Mouse (Mus musculus) hindbrain, embryonic 12.5 days (tissue): ENCODE measurements around the gene Atp6v0a4. TPM values are rescaled to one million over a fixed set of nuclear protein-coding genes. Genes with fewer than 3 reads are reported as not detected.

Experiments
- ATAC-seq: fragments of 200-750 bp; cut with Nextera tagmentation; 2 replicates; pipeline ENCODE4 v1.8.0; 2017; ENCODE audit warnings: moderate TSS enrichment; ENCODE audit not compliant: low FRiP score
- H3K27ac ChIP-seq: fragments of 300-500 bp; sonication (generic); 2 replicates; pipeline ENCODE4 v1.5.1; 2016; ENCODE audit warnings: mild to moderate bottlenecking
- H3K27me3 ChIP-seq: fragments of 300-500 bp; sonication (generic); 2 replicates; pipeline ENCODE4 v1.6.1; 2016; ENCODE audit warnings: mild to moderate bottlenecking
- H3K36me3 ChIP-seq: fragments of 300-500 bp; sonication (generic); 2 replicates; pipeline ENCODE4 v1.6.1; 2016; ENCODE audit warnings: mild to moderate bottlenecking
- H3K4me1 ChIP-seq: fragments of 300-500 bp; sonication (generic); 2 replicates; pipeline ENCODE4 v1.6.1; 2016
- H3K4me2 ChIP-seq: fragments of 300-500 bp; sonication (generic); replicated peaks from 2 replicates; pipeline ENCODE4 v1.6.1; 2016; ENCODE audit warnings: mild to moderate bottlenecking
- H3K4me3 ChIP-seq: fragments of 300-500 bp; sonication (generic); 2 replicates; pipeline ENCODE4 v1.5.1; 2016; ENCODE audit warnings: mild to moderate bottlenecking
- H3K9ac ChIP-seq: fragments of 300-500 bp; sonication (generic); 2 replicates; pipeline ENCODE4 v1.6.1; 2016; ENCODE audit warnings: mild to moderate bottlenecking, moderate library complexity
- H3K9me3 ChIP-seq: fragments of 300-500 bp; sonication (generic); replicated peaks from 2 replicates; pipeline ENCODE4 v1.6.1; 2016; ENCODE audit warnings: mild to moderate bottlenecking
- WGBS: fragments of 180-500 bp; shearing (Covaris S2); methylation state at CpG from one replicate; pipeline ENCODE4 v1.1.7; 2016; 5-methylcytosine and 5-hydroxymethylcytosine counted together
- polyA plus RNA-seq: library from polyadenylated mRNA; unstranded; fragments of >200 nt; fragmentation: Nextera tagmentation; extraction: Ambion mirVana; gene quantifications from 2 replicates; pipeline ENCODE4 v1.2.1, GENCODE M21; 2016

The Atp6v0a4 gene
- polyA plus RNA-seq: 0.10 TPM in 1 of 2 replicates, not detected in the other

- Histone ChIP-seq H3K9me3 (no peaks in the 10 kb centered on the region), H3K27ac (no peak within 1 kb of the TSS), H3K4me3 (no peak within 1 kb of the TSS), H3K36me3 (peaks cover 35% of the 10 kb centered on the region), H3K27me3 (no peaks in the 10 kb centered on the region), H3K4me1 (peaks cover 3% of the 10 kb centered on the region; the same call in 1 of the 2 replicates), H3K9ac (no peak within 1 kb of the TSS), H3K4me2 (no peak within 1 kb of the TSS)
- no peak for ATAC-seq
- 89% methylated on average over 7 of the region's 7 CpGs for WGBS
Measured at GRCm38 (mm10) chr6:38124207-38124835, at the start of gene Atp6v0a4. Gene Atp6v0a4, minus strand, starts transcription at chr6:38124586.

DNA sequence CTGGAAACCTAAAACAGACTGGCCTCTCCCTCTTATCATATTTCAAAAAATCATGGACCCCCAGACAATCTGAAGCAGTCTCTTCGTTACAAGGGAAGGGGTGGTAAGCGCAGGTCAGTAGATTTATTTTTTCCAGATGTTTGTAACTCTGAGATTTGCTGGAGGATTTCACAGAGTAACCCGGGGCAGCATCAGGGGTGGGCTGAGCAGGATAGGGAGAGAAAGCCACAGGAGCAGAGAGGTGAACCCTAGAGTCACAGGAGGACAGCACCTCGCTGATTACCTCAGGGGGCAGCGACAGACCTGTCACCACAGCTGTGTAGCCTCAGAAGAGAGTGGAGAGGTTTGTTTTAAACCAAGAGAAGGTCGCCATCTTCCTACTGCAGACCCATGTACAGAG is 41.0 kb upstream of the Atp6v0a4 start:
- H3K9ac ChIP-seq: no peak overlapping the region
- H3K36me3 ChIP-seq: peaks cover 47% of the 10 kb centered on the region
- no peak overlapping the region for H3K4me3 ChIP-seq
- no peak overlapping the region for H3K4me2 ChIP-seq
- no peaks in the 10 kb centered on the region for H3K27me3 ChIP-seq
- no peak for ATAC-seq
- WGBS: 69% methylated on average over 6 of the region's 6 CpGs
- H3K27ac ChIP-seq: 0 out of 2 replicates have a peak overlapping the region, but pooled peaks have one; percentile 8
- H3K4me1 ChIP-seq: peaks cover 26% of the 10 kb centered on the region
- H3K9me3 ChIP-seq: no peaks in the 10 kb centered on the region

GRCm38 (mm10) chr6:38164705-38165104 is 40.3 kb upstream of the Atp6v0a4 start:
- H3K4me3 ChIP-seq: no peak overlapping the region
- H3K36me3 ChIP-seq: peaks cover 42% of the 10 kb centered on the region
- no peaks in the 10 kb centered on the region for H3K9me3 ChIP-seq
- no peak for ATAC-seq
- peaks cover 30% of the 10 kb centered on the region for H3K4me1 ChIP-seq
- H3K9ac ChIP-seq: no peak overlapping the region
- H3K27me3 ChIP-seq: no peaks in the 10 kb centered on the region
- no peak overlapping the region for H3K4me2 ChIP-seq
- no peak overlapping the region for H3K27ac ChIP-seq
- 70% methylated on average over 6 of the region's 6 CpGs for WGBS

GRCm38 (mm10) chr6:38162825-38163504 is 38.6 kb upstream of the Atp6v0a4 start:
- H3K9me3 ChIP-seq: no peaks in the 10 kb centered on the region
- H3K36me3 ChIP-seq: peaks cover 32% of the 10 kb centered on the region
- H3K27me3 ChIP-seq: no peaks in the 10 kb centered on the region
- no peak overlapping the region for H3K9ac ChIP-seq
- H3K4me1 ChIP-seq: peaks cover 40% of the 10 kb centered on the region
- ATAC-seq: no peak
- no peak overlapping the region for H3K4me2 ChIP-seq
- H3K27ac ChIP-seq: 0 out of 2 replicates have a peak overlapping the region, but pooled peaks have one; percentile 1
- WGBS: 38% methylated on average over 14 of the region's 14 CpGs
- H3K4me3 ChIP-seq: no peak overlapping the region

GRCm38 (mm10) chr6:38160556-38160955 is 36.2 kb upstream of the Atp6v0a4 start:
- Histone ChIP-seq H3K9me3 (no peaks in the 10 kb centered on the region), H3K9ac (no peak overlapping the region; the same call in 1 of the 2 replicates), H3K36me3 (peaks cover 34% of the 10 kb centered on the region), H3K27ac (peak overlapping the region; percentile 66), H3K27me3 (no peaks in the 10 kb centered on the region), H3K4me1 (peaks cover 44% of the 10 kb centered on the region), H3K4me3 (no peak overlapping the region), H3K4me2 (no peak overlapping the region)
- ATAC-seq: peak; percentile 18; the same call in 1 of the 2 replicates
- WGBS: 71% methylated on average over 2 of the region's 2 CpGs

- H3K27ac ChIP-seq: peak overlapping the region; percentile 66
- no peak overlapping the region for H3K4me3 ChIP-seq
- peaks cover 43% of the 10 kb centered on the region for H3K4me1 ChIP-seq
- H3K4me2 ChIP-seq: no peak overlapping the region
- H3K9me3 ChIP-seq: no peaks in the 10 kb centered on the region
- peaks cover 35% of the 10 kb centered on the region for H3K36me3 ChIP-seq
- peak; percentile 66 for ATAC-seq
- WGBS: 16% methylated on average over 3 of the region's 3 CpGs
- no peak overlapping the region; the same call in 1 of the 2 replicates for H3K9ac ChIP-seq
- H3K27me3 ChIP-seq: no peaks in the 10 kb centered on the region
Measured at GRCm38 (mm10) chr6:38160102-38160501, 35.7 kb upstream of the Atp6v0a4 start.

- 84% methylated on average over 4 of the region's 4 CpGs for WGBS
- peaks cover 43% of the 10 kb centered on the region for H3K4me1 ChIP-seq
Measured at GRCm38 (mm10) chr6:38159576-38159975, 35.2 kb upstream of the Atp6v0a4 start.

GRCm38 (mm10) chr6:38157925-38158324 is 33.5 kb upstream of the Atp6v0a4 start:
- no peak overlapping the region for H3K4me3 ChIP-seq
- peak overlapping the region; percentile 38; the same call in 1 of the 2 replicates for H3K9ac ChIP-seq
- peaks cover 32% of the 10 kb centered on the region for H3K36me3 ChIP-seq
- no peaks in the 10 kb centered on the region for H3K27me3 ChIP-seq
- no peaks in the 10 kb centered on the region for H3K9me3 ChIP-seq
- no peak overlapping the region for H3K4me2 ChIP-seq
- H3K27ac ChIP-seq: peak overlapping the region; percentile 41; the same call in 1 of the 2 replicates
- peaks cover 35% of the 10 kb centered on the region for H3K4me1 ChIP-seq
- no peak for ATAC-seq
- WGBS: 58% methylated on average over 16 of the region's 16 CpGs

More at GRCm38 (mm10) chr6:38159576-38159975, 35.2 kb upstream of the Atp6v0a4 start:
- Histone ChIP-seq H3K36me3 (peaks cover 35% of the 10 kb centered on the region), H3K27ac (no peak overlapping the region), H3K4me2 (no peak overlapping the region), H3K27me3 (no peaks in the 10 kb centered on the region), H3K4me3 (no peak overlapping the region), H3K9me3 (no peaks in the 10 kb centered on the region), H3K9ac (no peak overlapping the region)
- no peak for ATAC-seq

DNA sequence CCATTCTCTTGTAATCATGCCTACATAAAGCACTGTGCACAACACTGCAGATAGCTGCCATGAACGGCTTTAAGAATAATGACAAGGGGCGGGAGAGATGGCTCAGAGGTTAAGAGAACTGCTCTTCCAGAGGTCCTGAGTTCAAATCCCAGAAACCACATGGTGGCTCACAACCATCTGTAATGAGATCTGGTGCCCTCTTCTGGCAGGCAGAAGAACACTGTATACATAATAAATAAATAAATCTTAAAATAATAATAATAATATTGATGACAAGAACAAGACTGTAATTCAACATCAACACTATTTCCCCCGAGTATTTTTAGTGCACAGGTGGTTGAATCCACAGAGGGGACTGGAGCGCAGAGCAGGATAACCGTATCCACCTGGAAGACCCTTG is 31.8 kb upstream of the Atp6v0a4 start:
- no peak for ATAC-seq
- no peaks in the 10 kb centered on the region for H3K27me3 ChIP-seq
- no peak overlapping the region for H3K4me2 ChIP-seq
- no peak overlapping the region for H3K27ac ChIP-seq
- H3K4me3 ChIP-seq: no peak overlapping the region
- H3K9me3 ChIP-seq: no peaks in the 10 kb centered on the region
- peaks cover 25% of the 10 kb centered on the region for H3K4me1 ChIP-seq
- no peak overlapping the region for H3K9ac ChIP-seq
- WGBS: 93% methylated on average over 5 of the region's 5 CpGs
- peaks cover 35% of the 10 kb centered on the region for H3K36me3 ChIP-seq

DNA sequence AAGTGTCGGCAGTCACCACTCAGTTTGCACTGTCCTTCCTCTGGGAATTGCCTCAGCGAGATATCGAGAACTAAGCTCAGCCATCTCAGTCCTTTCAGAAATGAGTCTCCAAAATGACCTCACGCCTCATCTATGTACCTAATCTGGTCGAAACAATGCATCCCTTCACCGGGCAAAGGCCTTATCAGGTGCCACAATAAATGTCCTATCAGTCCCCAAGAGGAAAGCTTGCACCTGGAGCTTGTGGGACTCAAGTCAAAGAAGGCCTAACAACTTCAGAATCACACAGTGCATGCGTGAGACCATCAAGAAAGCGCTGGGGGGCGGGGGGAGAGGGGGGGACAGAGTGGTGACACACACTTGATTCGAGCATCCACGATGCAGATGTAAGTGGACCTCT is 27.9 kb upstream of the Atp6v0a4 start:
- no peak for ATAC-seq
- H3K9ac ChIP-seq: no peak overlapping the region

DNA sequence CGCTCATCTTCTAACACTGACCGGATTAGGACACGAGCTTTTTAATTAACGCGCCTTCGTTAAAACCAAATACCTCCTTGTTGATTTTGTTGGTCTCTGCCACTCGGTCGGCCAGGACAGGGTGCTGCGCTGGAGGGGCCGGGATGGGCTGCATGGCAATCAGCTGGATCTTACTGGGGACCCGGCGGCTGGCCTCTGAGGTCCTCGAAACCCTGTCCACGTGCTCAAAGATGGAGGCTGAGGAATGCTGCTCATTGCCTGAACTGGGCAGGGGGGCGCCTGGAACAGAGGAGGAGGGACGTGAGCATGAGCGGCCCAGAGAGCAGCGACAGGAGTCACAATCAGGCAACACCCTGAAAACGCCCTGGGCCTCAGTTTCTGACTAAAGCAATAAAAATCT is 25.1 kb upstream of the Atp6v0a4 start:
- H3K27me3 ChIP-seq: no peaks in the 10 kb centered on the region
- 89% methylated on average over 19 of the region's 19 CpGs for WGBS
- ATAC-seq: no peak
- H3K27ac ChIP-seq: no peak overlapping the region
- H3K4me2 ChIP-seq: no peak overlapping the region
- H3K9me3 ChIP-seq: no peaks in the 10 kb centered on the region
- H3K4me3 ChIP-seq: no peak overlapping the region
- H3K9ac ChIP-seq: no peak overlapping the region
- H3K4me1 ChIP-seq: peaks cover 3% of the 10 kb centered on the region; the same call in 1 of the 2 replicates
- peaks cover 57% of the 10 kb centered on the region for H3K36me3 ChIP-seq

More for the DNA sequence above, 27.9 kb upstream of the Atp6v0a4 start:
- Histone ChIP-seq H3K36me3 (peaks cover 56% of the 10 kb centered on the region), H3K9me3 (no peaks in the 10 kb centered on the region), H3K27ac (no peak overlapping the region), H3K4me2 (no peak overlapping the region), H3K4me3 (no peak overlapping the region), H3K27me3 (no peaks in the 10 kb centered on the region), H3K4me1 (peaks cover 3% of the 10 kb centered on the region; the same call in 1 of the 2 replicates)
- WGBS: 89% methylated on average over 11 of the region's 11 CpGs

GRCm38 (mm10) chr6:38148626-38149025 is 24.2 kb upstream of the Atp6v0a4 start:
- Histone ChIP-seq H3K4me2 (no peak overlapping the region), H3K4me3 (no peak overlapping the region), H3K9me3 (no peaks in the 10 kb centered on the region), H3K4me1 (peaks cover 3% of the 10 kb centered on the region; the same call in 1 of the 2 replicates), H3K27ac (no peak overlapping the region), H3K36me3 (peaks cover 60% of the 10 kb centered on the region), H3K27me3 (no peaks in the 10 kb centered on the region), H3K9ac (no peak overlapping the region)
- 88% methylated on average over 10 of the region's 10 CpGs for WGBS
- ATAC-seq: no peak
